Mouse (Mus musculus) small intestine, adult 2 months (tissue): ENCODE measurements around the gene H2-Q2.

Source experiments
- CTCF ChIP-seq: fragments of 200-500 bp; IDR thresholded peaks from 2 replicates; pipeline ENCODE4 v1.5.1; 2012; ENCODE audit warnings: low read depth, mild to moderate bottlenecking, control low read depth, inconsistent platforms, low read length, moderate library complexity, mixed read lengths; ENCODE audit not compliant: insufficient replicate concordance, insufficient read length; ENCODE audit errors: extremely low read depth
- POLR2A ChIP-seq: fragments of 200-500 bp; IDR thresholded peaks from 2 replicates; pipeline ENCODE4 v1.6.1; 2012; ENCODE audit warnings: low read depth, mild to moderate bottlenecking, control low read depth, inconsistent platforms, low read length, moderate library complexity

GRCm38 (mm10) chr17:35303271-35303670, 38.8 kb upstream of the H2-Q2 start:
- TF ChIP-seq POLR2A (no peak), CTCF (no peak)
